Mouse (Mus musculus) heart, embryonic 14.5 days (tissue): ENCODE data around the gene Chil1. TPM values are rescaled to one million over a fixed set of nuclear protein-coding genes. Genes with fewer than 3 reads are reported as not detected.
A peak's percentile ranks its signal among the peaks of the same experiment; 100 is the strongest.

ENCODE experiments used
- ATAC-seq: fragments of 200-750 bp; cut with Nextera tagmentation; 2 replicates; pipeline ENCODE4 v1.8.0; 2017; ENCODE audit warnings: low read depth, moderate TSS enrichment; ENCODE audit not compliant: insufficient number of reproducible peaks, insufficient read depth, low FRiP score
- H3K27ac ChIP-seq, 2 experiments: fragments of 200-500 bp in 1 of 2; fragments of 300-500 bp in 1 of 2; sonication (generic) in 1 of 2; replicated peaks in 1 of 2; 2 replicates each; pipeline ENCODE4 v1.5.1; 2012 to 2014; ENCODE audit warnings: low read depth in 2 of 2, low read length in 2 of 2, control low read depth in 1 of 2, mild to moderate bottlenecking in 1 of 2, mixed read lengths in 1 of 2; ENCODE audit not compliant: control insufficient read depth in 1 of 2, insufficient read depth in 1 of 2
- H3K27me3 ChIP-seq: fragments of 300-500 bp; sonication (generic); 2 replicates; pipeline ENCODE4 v1.6.1; 2014; ENCODE audit warnings: mild to moderate bottlenecking, low read length, control low read depth; ENCODE audit not compliant: control insufficient read depth, insufficient read depth
- H3K36me3 ChIP-seq: fragments of 300-500 bp; sonication (generic); 2 replicates; pipeline ENCODE4 v1.6.1; 2014; ENCODE audit warnings: mild to moderate bottlenecking, control low read depth, low read length, mixed read lengths; ENCODE audit not compliant: control insufficient read depth, insufficient read depth
- H3K4me1 ChIP-seq, 2 experiments: fragments of 200-500 bp in 1 of 2; fragments of 300-500 bp in 1 of 2; sonication (generic) in 1 of 2; 2 replicates each; pipeline ENCODE4 v1.6.1; 2012 to 2014; ENCODE audit warnings: low read length in 2 of 2, control low read depth in 1 of 2, mixed read lengths in 1 of 2; ENCODE audit not compliant: control insufficient read depth in 2 of 2, insufficient read depth in 2 of 2
- H3K4me2 ChIP-seq: fragments of 300-500 bp; sonication (generic); 2 replicates; pipeline ENCODE4 v1.6.1; 2014; ENCODE audit warnings: mild to moderate bottlenecking, low read length
- H3K4me3 ChIP-seq, 2 experiments: fragments of 200-500 bp in 1 of 2; fragments of 300-500 bp in 1 of 2; sonication (generic) in 1 of 2; 2 replicates each; pipeline ENCODE4 v1.5.1; 2012 to 2014; ENCODE audit warnings: low read length in 2 of 2, mild to moderate bottlenecking in 2 of 2, control low read depth in 1 of 2, low read depth in 1 of 2, moderate library complexity in 1 of 2; ENCODE audit not compliant: control insufficient read depth in 1 of 2, insufficient read depth in 1 of 2
- H3K9ac ChIP-seq: fragments of 300-500 bp; sonication (generic); 2 replicates; pipeline ENCODE4 v1.6.1; 2014; ENCODE audit warnings: mild to moderate bottlenecking, low read length
- H3K9me3 ChIP-seq: fragments of 300-500 bp; sonication (generic); 2 replicates; pipeline ENCODE4 v1.6.1; 2016; ENCODE audit warnings: low read length, control low read depth; ENCODE audit not compliant: control insufficient read depth
- WGBS: fragments of 180-500 bp; shearing (Covaris S2); extraction: QIAGEN DNeasy Blood & Tissue Kit; methylation state at CpG from one replicate; pipeline ENCODE4 v1.1.7; 2014; 5-methylcytosine and 5-hydroxymethylcytosine counted together
- polyA plus RNA-seq: library from polyadenylated mRNA; unstranded; fragments of >200 nt; fragmentation: Nextera tagmentation; extraction: Ambion mirVana; gene quantifications from 2 replicates; pipeline ENCODE4 v1.2.1, GENCODE M21; 2014

The Chil1 gene
- polyA plus RNA-seq, 1 experiment from 2014 or later = 1.5 TPM

- 86% methylated on average over 2 of the region's 2 CpGs for WGBS
- H3K4me3 ChIP-seq = no peak overlapping the region
- no peaks in the 10 kb centered on the region for H3K27me3 ChIP-seq
- H3K36me3 ChIP-seq = no peaks in the 10 kb centered on the region
- peaks cover 20 to 42% of the 10 kb centered on the region in 2 experiments for H3K4me1 ChIP-seq
- H3K27ac ChIP-seq = no peak overlapping the region; a peak in 1 of 4 replicates
- ATAC-seq = no peak
- H3K9me3 ChIP-seq = no peaks in the 10 kb centered on the region
- no peak overlapping the region for H3K4me2 ChIP-seq
- no peak overlapping the region for H3K9ac ChIP-seq
Observed at GRCm38 (mm10) chr1:134216629-134216971, 34.6 kb downstream of the Chil1 start.

GRCm38 (mm10) chr1:134217028-134217481 lies 35.1 kb downstream of the Chil1 start:
- H3K4me2 ChIP-seq = no peak overlapping the region
- H3K36me3 ChIP-seq = no peaks in the 10 kb centered on the region
- no peak overlapping the region for H3K4me3 ChIP-seq
- H3K9me3 ChIP-seq = no peaks in the 10 kb centered on the region
- H3K27me3 ChIP-seq = no peaks in the 10 kb centered on the region
- WGBS = 63% methylated on average over 12 of the region's 12 CpGs
- H3K27ac ChIP-seq = no peak overlapping the region; a peak in 1 of 4 replicates
- H3K4me1 ChIP-seq = peaks cover 20 to 43% of the 10 kb centered on the region in 2 experiments
- no peak overlapping the region for H3K9ac ChIP-seq
- ATAC-seq = no peak

DNA sequence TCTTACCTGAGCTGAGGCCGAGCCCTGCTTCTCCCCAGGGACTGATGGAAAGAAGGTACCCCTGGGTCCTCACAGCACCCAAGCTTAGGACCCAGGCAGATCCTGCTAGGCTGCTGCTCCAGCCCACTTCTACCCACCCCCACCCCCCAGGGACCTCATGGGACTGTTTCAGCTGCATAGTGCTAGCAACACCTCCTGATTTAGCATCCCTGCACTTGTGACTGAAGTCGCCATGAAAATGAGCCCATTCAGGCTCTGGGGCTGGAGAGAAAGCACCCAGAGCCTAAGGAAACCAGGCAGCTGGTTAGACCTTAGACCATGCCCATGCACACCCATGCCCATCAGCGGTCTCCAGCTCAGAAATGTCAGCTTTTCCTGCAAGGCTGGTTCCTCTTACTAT lies 36.0 kb downstream of the Chil1 start:
- H3K4me2 ChIP-seq = no peak overlapping the region
- no peak overlapping the region for H3K9ac ChIP-seq
- ATAC-seq = no peak
- WGBS = 80% methylated on average over 3 of the region's 3 CpGs
- no peak overlapping the region for H3K4me3 ChIP-seq
- no peak overlapping the region for H3K27ac ChIP-seq
- H3K9me3 ChIP-seq = no peaks in the 10 kb centered on the region
- H3K36me3 ChIP-seq = no peaks in the 10 kb centered on the region
- H3K27me3 ChIP-seq = no peaks in the 10 kb centered on the region
- H3K4me1 ChIP-seq = peaks cover 27 to 48% of the 10 kb centered on the region in 2 experiments

GRCm38 (mm10) chr1:134219608-134220007 lies 37.6 kb downstream of the Chil1 start:
- H3K9me3 ChIP-seq = no peaks in the 10 kb centered on the region
- H3K27me3 ChIP-seq = no peaks in the 10 kb centered on the region
- H3K27ac ChIP-seq = no peak overlapping the region
- H3K4me3 ChIP-seq = no peak overlapping the region
- H3K4me1 ChIP-seq = peaks cover 27 to 44% of the 10 kb centered on the region in 2 experiments
- no peak overlapping the region for H3K4me2 ChIP-seq
- ATAC-seq = no peak
- WGBS = 91% methylated on average over 5 of the region's 5 CpGs
- H3K9ac ChIP-seq = no peak overlapping the region
- H3K36me3 ChIP-seq = no peaks in the 10 kb centered on the region

- Histone ChIP-seq H3K9ac (no peak overlapping the region), H3K4me2 (no peak overlapping the region), H3K36me3 (no peaks in the 10 kb centered on the region), H3K27ac (no peak overlapping the region), H3K9me3 (no peaks in the 10 kb centered on the region), H3K27me3 (no peaks in the 10 kb centered on the region), H3K4me1 (peaks cover 22 to 38% of the 10 kb centered on the region in 2 experiments), H3K4me3 (no peak overlapping the region)
- no peak for ATAC-seq
- WGBS = 64% methylated on average over 1 of the region's 1 CpGs
Observed at GRCm38 (mm10) chr1:134221172-134221571, 39.2 kb downstream of the Chil1 start.

DNA sequence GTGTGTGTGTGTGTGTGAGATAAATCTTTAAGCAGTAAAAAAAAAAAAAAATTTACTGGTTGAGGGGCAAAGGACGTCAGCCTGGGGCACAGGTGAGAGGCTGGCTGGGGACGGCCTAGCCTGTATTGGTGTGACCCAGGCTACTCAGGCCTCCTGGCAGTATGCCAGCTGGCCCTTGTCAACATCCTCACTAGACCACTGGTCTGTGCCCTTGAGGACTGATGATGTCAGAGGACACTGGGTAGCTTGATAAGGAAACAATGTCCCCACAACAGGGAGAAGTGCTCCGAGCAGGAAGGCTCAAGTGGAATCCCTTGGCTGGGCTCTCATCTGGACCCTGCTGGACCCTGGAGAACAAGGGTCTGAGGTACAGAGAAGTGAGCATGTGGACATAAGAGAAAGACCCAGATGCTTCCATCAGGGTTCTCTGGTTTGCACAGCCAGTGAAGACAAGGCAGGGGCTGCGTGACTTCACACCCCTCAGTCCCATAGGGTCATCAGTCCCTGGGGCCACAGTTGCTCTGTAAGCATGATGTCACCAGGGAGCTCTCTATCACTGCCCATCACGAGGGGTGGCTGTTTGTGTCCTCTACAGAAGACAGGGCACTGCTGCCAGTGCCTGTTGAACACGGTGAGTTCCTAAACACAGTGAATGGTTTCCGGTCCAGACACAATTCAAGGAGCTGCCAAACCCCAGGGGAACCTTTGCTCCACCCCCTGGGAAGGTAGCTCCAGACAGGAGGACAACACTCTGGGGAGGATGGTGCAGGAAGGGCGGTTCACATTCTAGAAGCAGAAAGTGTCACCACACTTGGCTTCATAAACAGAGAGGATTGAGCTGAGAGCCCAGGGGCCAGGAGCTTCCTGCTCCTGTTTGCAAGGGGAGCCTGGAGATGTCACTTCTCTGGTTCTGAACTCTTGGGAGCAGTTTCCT lies 40.4 kb downstream of the Chil1 start:
- Histone ChIP-seq H3K36me3 (no peaks in the 10 kb centered on the region), H3K4me2 (0 out of 2 replicates have a peak overlapping the region, but pooled peaks have one; percentile 2), H3K9ac (peak overlapping the region; percentile 12; the same call in 1 of the 2 replicates), H3K4me3 (no peak overlapping the region), H3K27me3 (no peaks in the 10 kb centered on the region), H3K4me1 (peaks cover 19 to 32% of the 10 kb centered on the region in 2 experiments), H3K9me3 (no peaks in the 10 kb centered on the region), H3K27ac (peak overlapping the region; percentile 56 to 80)
- ATAC-seq = peak; percentile 83
- WGBS = 19% methylated on average over 8 of the region's 8 CpGs

- Histone ChIP-seq H3K27ac (no peak overlapping the region), H3K4me2 (no peak overlapping the region), H3K4me1 (peaks cover 18 to 26% of the 10 kb centered on the region in 2 experiments), H3K27me3 (no peaks in the 10 kb centered on the region), H3K36me3 (no peaks in the 10 kb centered on the region), H3K4me3 (no peak overlapping the region), H3K9ac (no peak overlapping the region), H3K9me3 (no peaks in the 10 kb centered on the region)
- WGBS = 75% methylated on average over 12 of the region's 12 CpGs
- ATAC-seq = no peak
Observed at GRCm38 (mm10) chr1:134224649-134225227, 42.8 kb downstream of the Chil1 start.
